Comparison of ENCODE assay signal across 7 mouse cellular contexts in genomic region chr1:20454621-20455020, GRCm38 (mm10).
"Had no signal": no experiment of that assay in that cellular context is flagged by ENCODE, and none has a peak within 500 bp of the region (broad histone marks: within the 10 kb centered on the region; RNA-seq: fewer than 3 reads in every experiment).

No protein-coding gene starts in this region.

- DNase-seq: lung, adult 2 months; lung, postnatal 14 days; lung, postnatal 36 days; right cerebral cortex, postnatal 14 days; thymus, adult 2 months; thymus, postnatal 25 days; thymus, postnatal 4 days had no signal
